Mouse (Mus musculus): Measurements from ENCODE around the gene Pomc. TPM values are rescaled to one million over a fixed set of nuclear protein-coding genes. Genes with fewer than 3 reads are reported as not detected.

The Pomc gene
- total RNA-seq, 2 experiments from 2014 or later = 1.4 TPM; not detected in 1

Other genes starting within 250 kb of the Pomc start
- 20.2 and 33.6 TPM in 2 replicates for gene Dnmt3a, start 148.9 kb upstream of the Pomc start, total RNA-seq (2014; fragmentation: Nextera tagmentation)
- gene Dnmt3a, start 148.9 kb upstream of the Pomc start, total RNA-seq (2017) = 21.7 and 22.9 TPM in 2 replicates
- 0.21 and 0.58 TPM in 2 replicates for gene Efr3b, start 84.0 kb downstream of the Pomc start, total RNA-seq (2014; fragmentation: Nextera tagmentation)
- 0.13 and 0.21 TPM in 2 replicates for gene Efr3b, start 84.0 kb downstream of the Pomc start, total RNA-seq (2017)
- 9.2 and 9.9 TPM in 2 replicates for gene Dnajc27, start 127.6 kb downstream of the Pomc start, total RNA-seq (2014; fragmentation: Nextera tagmentation)
- gene Dnajc27, start 127.6 kb downstream of the Pomc start, total RNA-seq (2017) = 7.8 and 8.8 TPM in 2 replicates
- gene Adcy3, start 178.2 kb downstream of the Pomc start, total RNA-seq (2014; fragmentation: Nextera tagmentation) = 2.2 and 3.6 TPM in 2 replicates
- gene Adcy3, start 178.2 kb downstream of the Pomc start, total RNA-seq (2017) = 2.3 and 2.7 TPM in 2 replicates